Mouse (Mus musculus): ENCODE results near the gene Gm42688.

- TF ChIP-seq CTCF (IDR thresholded peaks at IDR 0.05; ENCODE audit: low read depth): no peak
- no peak for TF ChIP-seq EP300 (IDR thresholded peaks at IDR 0.05; ENCODE audit: low read depth)
Measured at GRCm38 (mm10) chr6:83058725-83059124, 42.7 kb upstream of the Gm42688 start.

Measured in liver, embryonic 14.5 days (tissue).